Mouse (Mus musculus): ENCODE measurements around the gene Ttc28. TPM values are rescaled to one million over a fixed set of nuclear protein-coding genes. Genes with fewer than 3 reads are reported as not detected.

Gene Ttc28
- polyA plus RNA-seq, 1 experiment from 2014 or later, result 17.8 TPM

DNA sequence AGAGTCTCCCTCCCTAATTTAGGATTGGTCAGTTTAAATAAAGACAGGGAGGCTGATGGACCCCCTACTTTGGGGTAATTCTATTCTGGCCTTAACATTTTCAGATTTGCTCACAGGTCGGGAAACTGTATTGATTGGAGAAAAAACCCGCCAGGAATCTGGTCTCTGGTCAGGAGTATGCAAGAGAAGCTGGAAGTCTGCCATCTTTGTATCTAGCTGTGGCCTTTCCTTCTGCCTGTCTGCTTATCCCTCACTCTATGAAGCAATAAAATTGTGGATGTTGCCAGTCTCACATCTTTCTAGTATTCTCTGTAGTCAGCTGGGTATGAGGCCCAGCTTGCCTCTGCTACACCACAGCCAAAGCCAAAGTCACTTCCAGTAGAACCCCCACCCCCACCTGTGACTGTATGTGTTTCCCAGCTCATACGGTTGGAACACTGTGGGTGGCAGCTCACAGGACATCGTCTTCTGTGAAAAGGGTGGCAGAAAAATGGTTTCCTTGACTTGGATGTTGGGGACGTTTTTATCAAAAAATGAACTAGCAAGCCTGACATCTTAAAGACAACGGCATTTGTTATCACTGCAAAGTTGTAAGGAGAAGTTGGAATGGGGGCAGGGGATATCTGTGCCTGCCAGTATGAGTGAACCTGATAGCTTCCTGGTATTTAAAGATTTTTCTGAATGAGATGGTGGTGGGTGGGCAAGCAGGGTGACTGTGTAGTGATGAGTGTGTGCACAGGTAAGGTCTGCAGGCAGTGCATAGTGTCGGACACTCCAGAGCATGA is 281.7 kb downstream of the Ttc28 start:
- Histone ChIP-seq H3K27ac (ENCODE audit: low read length) (no peak overlapping the region), H3K36me3 (ENCODE audit: control insufficient read depth, insufficient read depth, low read length) (no peaks in the 10 kb centered on the region), H3K4me1 (ENCODE audit: control insufficient read depth, insufficient read depth, low read length) (peaks cover 36% of the 10 kb centered on the region), H3K4me2 (replicated peaks; ENCODE audit: low read depth, low read length) (no peak overlapping the region), H3K9ac (replicated peaks; ENCODE audit: low read depth, low read length) (no peak overlapping the region), H3K4me3 (ENCODE audit: low read depth, low read length) (no peak overlapping the region), H3K9me3 (ENCODE audit: control insufficient read depth, low read depth, low read length) (no peaks in the 10 kb centered on the region), H3K27me3 (ENCODE audit: control insufficient read depth, insufficient read depth, low read length) (no peaks in the 10 kb centered on the region)
- ATAC-seq (ENCODE audit: insufficient number of reproducible peaks, insufficient read depth, low FRiP score, low read depth), result no peak
- 70% methylated on average over 7 of the region's 7 CpGs for WGBS

DNA sequence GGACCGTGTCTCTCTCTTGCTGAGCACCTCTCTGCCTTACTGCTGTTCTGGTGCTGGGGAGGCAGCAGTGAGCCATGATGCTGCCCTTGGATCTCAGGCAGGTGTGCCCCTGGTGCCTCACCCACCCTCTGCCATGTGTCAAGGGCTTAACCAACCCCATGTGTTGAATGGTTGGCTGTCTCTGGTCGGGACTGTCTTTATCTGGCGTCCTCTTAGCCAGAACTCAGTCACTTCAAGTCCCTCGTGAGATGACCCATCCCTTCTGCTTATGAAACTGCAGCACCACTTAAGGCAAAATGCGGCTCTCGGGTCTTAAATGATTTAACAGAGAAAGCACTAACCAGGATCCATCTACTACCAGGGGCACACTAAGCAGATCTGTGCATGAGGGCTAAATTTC is 283.3 kb downstream of the Ttc28 start:
- WGBS, result 50% methylated on average over 6 of the region's 6 CpGs
- Histone ChIP-seq H3K9ac (replicated peaks; ENCODE audit: low read depth, low read length) (no peak overlapping the region), H3K4me2 (replicated peaks; ENCODE audit: low read depth, low read length) (no peak overlapping the region), H3K4me3 (ENCODE audit: low read depth, low read length) (no peak overlapping the region), H3K27ac (ENCODE audit: low read length) (peak overlapping the region; percentile 10; the same call in 1 of the 2 replicates), H3K9me3 (ENCODE audit: control insufficient read depth, low read depth, low read length) (no peaks in the 10 kb centered on the region), H3K4me1 (ENCODE audit: control insufficient read depth, insufficient read depth, low read length) (peaks cover 36% of the 10 kb centered on the region), H3K27me3 (ENCODE audit: control insufficient read depth, insufficient read depth, low read length) (no peaks in the 10 kb centered on the region), H3K36me3 (ENCODE audit: control insufficient read depth, insufficient read depth, low read length) (no peaks in the 10 kb centered on the region)
- no peak for ATAC-seq (ENCODE audit: insufficient number of reproducible peaks, insufficient read depth, low FRiP score, low read depth)

DNA sequence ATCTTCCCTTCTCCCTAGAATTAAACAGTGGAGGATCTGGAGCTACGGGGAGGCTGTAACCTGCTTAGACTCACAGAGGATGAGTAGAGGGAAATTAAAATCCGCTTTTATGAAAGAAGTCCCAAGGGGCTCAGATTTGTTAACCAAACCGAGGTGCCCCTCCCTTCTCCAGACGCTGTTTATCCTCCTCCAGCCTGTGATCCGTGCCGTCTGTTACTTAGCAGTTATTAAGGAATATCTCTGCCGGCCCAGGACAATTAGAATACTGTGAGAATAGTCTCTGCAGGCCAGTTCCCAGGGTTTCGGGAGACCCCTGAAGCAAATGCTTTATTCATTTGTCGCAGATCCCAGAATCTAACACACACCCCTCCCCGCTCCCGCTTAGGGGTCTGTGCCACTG is 283.8 kb downstream of the Ttc28 start:
- Histone ChIP-seq H3K36me3 (ENCODE audit: control insufficient read depth, insufficient read depth, low read length) (no peaks in the 10 kb centered on the region), H3K27ac (ENCODE audit: low read length) (no peak overlapping the region), H3K9me3 (ENCODE audit: control insufficient read depth, low read depth, low read length) (no peaks in the 10 kb centered on the region), H3K9ac (replicated peaks; ENCODE audit: low read depth, low read length) (no peak overlapping the region), H3K4me2 (replicated peaks; ENCODE audit: low read depth, low read length) (no peak overlapping the region), H3K27me3 (ENCODE audit: control insufficient read depth, insufficient read depth, low read length) (no peaks in the 10 kb centered on the region), H3K4me1 (ENCODE audit: control insufficient read depth, insufficient read depth, low read length) (peaks cover 36% of the 10 kb centered on the region), H3K4me3 (ENCODE audit: low read depth, low read length) (no peak overlapping the region)
- 34% methylated on average over 11 of the region's 11 CpGs for WGBS
- ATAC-seq (ENCODE audit: insufficient number of reproducible peaks, insufficient read depth, low FRiP score, low read depth), result no peak

DNA sequence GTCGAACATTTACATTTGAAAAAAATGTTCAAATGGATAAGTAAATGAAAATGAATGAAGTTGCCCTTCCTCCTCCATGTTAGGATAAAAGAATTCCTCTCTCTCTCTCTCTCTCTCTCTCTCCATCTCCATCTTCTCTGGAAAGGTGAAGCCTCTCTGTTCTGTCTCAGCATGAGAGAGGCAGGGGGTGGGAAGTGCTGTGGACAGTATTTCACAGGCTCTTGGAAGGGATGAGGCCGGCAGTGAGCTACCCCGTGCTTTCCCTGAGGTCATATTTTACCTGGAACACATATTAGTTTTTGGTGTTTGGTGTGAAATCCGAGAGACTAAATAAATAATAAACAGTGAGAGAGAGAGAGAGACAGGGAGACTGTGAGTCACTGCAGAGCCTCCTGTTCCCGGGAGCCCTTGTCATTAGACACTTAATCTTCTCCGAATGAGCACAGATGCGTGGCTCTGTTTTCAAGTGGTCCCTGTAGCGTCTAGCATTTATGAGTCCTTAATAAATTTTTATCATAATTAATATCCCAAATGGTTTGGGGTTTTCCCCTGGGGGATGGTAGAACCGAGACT is 284.8 kb downstream of the Ttc28 start:
- Histone ChIP-seq H3K36me3 (ENCODE audit: control insufficient read depth, insufficient read depth, low read length) (no peaks in the 10 kb centered on the region), H3K9me3 (ENCODE audit: control insufficient read depth, low read depth, low read length) (no peaks in the 10 kb centered on the region), H3K4me3 (ENCODE audit: low read depth, low read length) (no peak overlapping the region), H3K4me1 (ENCODE audit: control insufficient read depth, insufficient read depth, low read length) (peaks cover 31% of the 10 kb centered on the region), H3K4me2 (replicated peaks; ENCODE audit: low read depth, low read length) (no peak overlapping the region), H3K9ac (replicated peaks; ENCODE audit: low read depth, low read length) (no peak overlapping the region), H3K27me3 (ENCODE audit: control insufficient read depth, insufficient read depth, low read length) (no peaks in the 10 kb centered on the region), H3K27ac (ENCODE audit: low read length) (no peak overlapping the region)
- ATAC-seq (ENCODE audit: insufficient number of reproducible peaks, insufficient read depth, low FRiP score, low read depth), result no peak
- WGBS, result 32% methylated on average over 9 of the region's 9 CpGs

DNA sequence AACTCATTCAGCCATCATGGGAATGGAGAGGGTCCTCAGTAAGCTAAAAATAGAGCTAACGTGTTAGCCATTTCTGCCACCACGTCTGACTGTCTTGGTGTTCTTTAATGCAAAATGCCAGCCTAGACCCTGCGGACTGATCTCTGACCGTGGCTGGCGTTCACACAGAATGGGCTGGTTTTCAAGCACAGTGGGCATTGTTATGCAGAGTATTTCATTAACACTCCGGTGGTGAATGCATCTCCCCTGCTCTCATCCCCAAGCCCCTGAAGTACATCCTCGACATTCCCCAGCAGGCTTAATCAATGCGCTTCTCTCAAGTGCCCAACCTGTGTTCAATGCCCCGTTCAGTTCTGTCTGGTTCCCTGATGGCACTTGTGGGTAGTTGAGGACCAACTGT is 290.8 kb downstream of the Ttc28 start:
- peaks cover 3% of the 10 kb centered on the region; the same call in 1 of the 2 replicates for H3K4me1 ChIP-seq (ENCODE audit: control insufficient read depth, insufficient read depth, low read length)
- no peak for ATAC-seq (ENCODE audit: insufficient number of reproducible peaks, insufficient read depth, low FRiP score, low read depth)
- no peaks in the 10 kb centered on the region for H3K27me3 ChIP-seq (ENCODE audit: control insufficient read depth, insufficient read depth, low read length)
- no peak overlapping the region for H3K27ac ChIP-seq (ENCODE audit: low read length)
- H3K4me2 ChIP-seq (replicated peaks; ENCODE audit: low read depth, low read length), result no peak overlapping the region
- WGBS, result 68% methylated on average over 9 of the region's 9 CpGs
- H3K4me3 ChIP-seq (ENCODE audit: low read depth, low read length), result no peak overlapping the region
- H3K9me3 ChIP-seq (ENCODE audit: control insufficient read depth, low read depth, low read length), result no peaks in the 10 kb centered on the region
- no peaks in the 10 kb centered on the region for H3K36me3 ChIP-seq (ENCODE audit: control insufficient read depth, insufficient read depth, low read length)
- H3K9ac ChIP-seq (replicated peaks; ENCODE audit: low read depth, low read length), result no peak overlapping the region

DNA sequence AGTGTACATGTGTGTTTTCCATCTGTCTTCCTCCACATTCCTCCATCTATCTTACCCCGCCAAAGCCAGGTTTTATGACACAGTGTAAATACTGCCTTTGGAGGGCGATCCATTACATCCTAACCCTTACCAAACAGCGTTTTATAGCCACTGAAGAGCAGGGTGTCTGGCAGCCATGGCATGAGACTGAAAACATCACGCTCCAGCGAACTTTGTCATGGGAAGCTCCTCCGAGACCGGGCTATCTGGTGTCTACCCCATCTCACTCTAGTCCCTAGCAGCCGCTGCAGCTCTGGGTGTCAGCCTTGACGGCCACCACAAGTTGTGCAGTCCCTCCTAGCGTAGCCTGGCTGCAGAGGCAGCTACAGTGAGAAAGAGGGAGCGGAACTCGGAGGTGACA is 295.8 kb downstream of the Ttc28 start:
- Histone ChIP-seq H3K9me3 (ENCODE audit: control insufficient read depth, low read depth, low read length) (no peaks in the 10 kb centered on the region), H3K36me3 (ENCODE audit: control insufficient read depth, insufficient read depth, low read length) (no peaks in the 10 kb centered on the region), H3K4me1 (ENCODE audit: control insufficient read depth, insufficient read depth, low read length) (peaks cover 27% of the 10 kb centered on the region), H3K4me3 (ENCODE audit: low read depth, low read length) (no peak overlapping the region), H3K27ac (ENCODE audit: low read length) (no peak overlapping the region), H3K9ac (replicated peaks; ENCODE audit: low read depth, low read length) (no peak overlapping the region), H3K4me2 (replicated peaks; ENCODE audit: low read depth, low read length) (no peak overlapping the region), H3K27me3 (ENCODE audit: control insufficient read depth, insufficient read depth, low read length) (no peaks in the 10 kb centered on the region)
- 60% methylated on average over 12 of the region's 12 CpGs for WGBS
- no peak for ATAC-seq (ENCODE audit: insufficient number of reproducible peaks, insufficient read depth, low FRiP score, low read depth)

DNA sequence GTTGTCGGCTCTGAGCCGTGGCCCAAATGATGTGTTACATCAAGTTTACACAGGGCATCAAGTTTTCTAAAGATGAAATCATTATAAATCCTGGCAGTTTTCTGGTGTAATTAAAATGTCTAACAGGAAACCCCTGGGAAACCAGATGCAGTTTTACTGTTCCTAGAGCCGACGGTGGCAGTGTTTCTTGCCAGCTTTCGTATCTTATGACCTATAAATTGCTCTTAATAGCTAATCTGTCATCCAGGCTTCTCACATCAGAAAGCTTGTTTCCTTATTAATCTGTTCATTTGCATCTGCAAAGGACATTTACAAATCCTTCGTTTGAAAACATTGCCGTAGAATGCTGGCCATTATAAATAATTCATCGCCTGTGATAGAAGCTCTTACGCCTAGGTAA is 296.2 kb downstream of the Ttc28 start:
- Histone ChIP-seq H3K36me3 (ENCODE audit: control insufficient read depth, insufficient read depth, low read length) (no peaks in the 10 kb centered on the region), H3K9ac (replicated peaks; ENCODE audit: low read depth, low read length) (no peak overlapping the region), H3K27me3 (ENCODE audit: control insufficient read depth, insufficient read depth, low read length) (no peaks in the 10 kb centered on the region), H3K4me2 (replicated peaks; ENCODE audit: low read depth, low read length) (no peak overlapping the region), H3K4me1 (ENCODE audit: control insufficient read depth, insufficient read depth, low read length) (peaks cover 31% of the 10 kb centered on the region), H3K27ac (ENCODE audit: low read length) (no peak overlapping the region), H3K4me3 (ENCODE audit: low read depth, low read length) (no peak overlapping the region), H3K9me3 (ENCODE audit: control insufficient read depth, low read depth, low read length) (no peaks in the 10 kb centered on the region)
- no peak for ATAC-seq (ENCODE audit: insufficient number of reproducible peaks, insufficient read depth, low FRiP score, low read depth)
- WGBS, result 57% methylated on average over 9 of the region's 9 CpGs

DNA sequence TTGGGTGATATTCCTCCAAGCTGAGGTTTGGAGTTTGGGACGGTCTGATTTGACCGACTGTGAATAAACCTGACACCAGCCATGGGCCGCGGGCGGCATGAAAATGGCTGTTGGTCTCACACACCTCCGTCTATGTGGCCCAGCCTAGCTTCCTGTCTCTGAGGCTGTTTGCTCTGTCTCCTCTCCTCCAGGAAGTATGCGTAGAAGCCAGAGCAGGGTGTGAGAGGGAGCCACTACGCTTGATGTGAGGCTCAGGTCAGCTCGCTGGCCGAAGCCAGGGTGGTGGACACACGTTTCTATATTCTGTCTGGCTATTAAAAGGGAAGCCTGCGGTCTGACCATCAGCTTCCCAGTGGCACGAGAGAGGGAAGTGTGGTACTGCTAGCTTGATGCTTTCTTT is 296.8 kb downstream of the Ttc28 start:
- Histone ChIP-seq H3K4me1 (ENCODE audit: control insufficient read depth, insufficient read depth, low read length) (peaks cover 36% of the 10 kb centered on the region), H3K4me2 (replicated peaks; ENCODE audit: low read depth, low read length) (no peak overlapping the region), H3K4me3 (ENCODE audit: low read depth, low read length) (no peak overlapping the region), H3K27me3 (ENCODE audit: control insufficient read depth, insufficient read depth, low read length) (no peaks in the 10 kb centered on the region), H3K36me3 (ENCODE audit: control insufficient read depth, insufficient read depth, low read length) (no peaks in the 10 kb centered on the region), H3K27ac (ENCODE audit: low read length) (no peak overlapping the region), H3K9me3 (ENCODE audit: control insufficient read depth, low read depth, low read length) (no peaks in the 10 kb centered on the region), H3K9ac (replicated peaks; ENCODE audit: low read depth, low read length) (no peak overlapping the region)
- 87% methylated on average over 13 of the region's 13 CpGs for WGBS
- no peak for ATAC-seq (ENCODE audit: insufficient number of reproducible peaks, insufficient read depth, low FRiP score, low read depth)

Measured in stomach, embryonic 14.5 days (tissue).